Comparison of ENCODE assay signal across 8 mouse cellular contexts in the genomic region with DNA sequence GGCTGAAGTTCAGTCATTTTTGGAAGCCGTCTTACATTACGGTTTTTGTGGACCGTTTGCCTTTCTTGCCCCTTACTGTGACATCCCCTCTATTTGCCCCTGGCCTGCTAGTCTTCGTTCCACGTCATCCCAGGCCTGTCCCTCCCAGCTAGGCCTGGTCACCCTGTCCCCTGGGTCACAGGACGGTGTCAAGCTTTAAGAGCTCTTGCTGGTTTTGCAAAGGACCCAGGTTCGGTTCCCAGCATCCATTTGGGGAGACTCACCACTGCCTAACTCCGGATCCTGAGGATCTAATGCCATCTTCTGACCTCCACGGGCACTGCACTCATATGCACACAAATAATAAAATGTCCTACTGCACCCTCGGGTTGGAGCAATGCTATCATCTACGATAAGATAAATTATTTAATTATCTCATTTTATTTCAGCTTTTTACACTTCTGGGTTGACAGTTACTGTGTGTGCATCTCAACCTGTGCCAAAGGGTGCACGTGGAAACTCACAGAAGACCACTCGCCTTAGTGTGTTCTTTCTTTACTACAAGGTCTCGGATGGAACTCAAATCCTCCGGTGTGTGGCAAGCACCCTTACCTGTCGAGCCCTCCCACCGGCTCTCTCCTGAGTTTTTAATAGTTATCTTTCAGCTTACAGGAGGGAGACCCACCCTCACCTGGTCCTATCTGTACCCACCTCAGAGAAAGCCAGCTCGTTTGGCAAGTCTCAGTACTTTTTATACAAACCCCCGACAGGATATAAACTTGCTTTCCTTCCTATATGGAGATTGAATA. TPM values are rescaled to one million over a fixed set of nuclear protein-coding genes. Genes with fewer than 3 reads are reported as not detected.
DNase-seq lines count a peak whose midpoint lies in the region; ATAC-seq and TF ChIP-seq lines count a peak whose summit lies in the region.

No protein-coding gene starts in this region.

- DNase-seq in heart, postnatal 36 days = no peak
- no peak for DNase-seq in embryo, embryonic 10.5 days (ENCODE audit: low spot score)
- no peak for DNase-seq in adrenal gland, postnatal 36 days
- no peak for DNase-seq in right cerebral cortex, postnatal 36 days (ENCODE audit: low spot score in 2 of 2)

- peak overlapping the region; percentile 20; the same call in 1 of the 2 replicates for H3K9ac ChIP-seq in heart, embryonic 15.5 days
- H3K9ac ChIP-seq in hindbrain, embryonic 13.5 days = 0 out of 2 replicates have a peak overlapping the region, but pooled peaks have one; percentile 39
- no peak overlapping the region for H3K9ac ChIP-seq in midbrain, embryonic 12.5 days (replicated peaks)

- H3K27ac ChIP-seq in heart, embryonic 15.5 days = peak overlapping the region; percentile 90
- H3K27ac ChIP-seq in bone marrow macrophage, adult 2 months (ENCODE audit: insufficient read depth, low read depth, low read length) = peak overlapping the region; percentile 43
- H3K27ac ChIP-seq in hindbrain, embryonic 13.5 days = peak overlapping the region; percentile 73
- H3K27ac ChIP-seq in midbrain, embryonic 12.5 days (replicated peaks) = peak overlapping the region; percentile 58

- no peak for TF ChIP-seq POLR2A in bone marrow macrophage, adult 2 months (IDR thresholded peaks at IDR 0.05; ENCODE audit: borderline replicate concordance, low read depth, low read length)

- 0 out of 2 replicates have a peak, but pooled peaks have one; percentile 12 for TF ChIP-seq CTCF in bone marrow macrophage, adult 2 months (IDR thresholded peaks at IDR 0.05; ENCODE audit: low read depth, low read length)

- 86% methylated on average over 19 of the region's 19 CpGs for WGBS in heart, embryonic 15.5 days
- 87% methylated on average over 19 of the region's 19 CpGs for WGBS in hindbrain, embryonic 13.5 days
- WGBS in midbrain, embryonic 12.5 days = 84% methylated on average over 19 of the region's 19 CpGs

- no peaks in the 10 kb centered on the region for H3K27me3 ChIP-seq in heart, embryonic 15.5 days
- H3K27me3 ChIP-seq in hindbrain, embryonic 13.5 days = no peaks in the 10 kb centered on the region
- no peaks in the 10 kb centered on the region for H3K27me3 ChIP-seq in midbrain, embryonic 12.5 days

- no peak for ATAC-seq in heart, embryonic 15.5 days (replicated peaks; ENCODE audit: insufficient number of reproducible peaks, insufficient read depth, low FRiP score, low read depth)
- ATAC-seq in hindbrain, embryonic 13.5 days (ENCODE audit: low FRiP score) = peak; percentile 22; the same call in 1 of the 2 replicates
- ATAC-seq in midbrain, embryonic 12.5 days (ENCODE audit: low FRiP score, low read depth) = peak; percentile 39

- H3K9me3 ChIP-seq in heart, embryonic 15.5 days (replicated peaks) = no peaks in the 10 kb centered on the region
- H3K9me3 ChIP-seq in hindbrain, embryonic 13.5 days = no peaks in the 10 kb centered on the region
- no peaks in the 10 kb centered on the region for H3K9me3 ChIP-seq in midbrain, embryonic 12.5 days

- H3K4me1 ChIP-seq in heart, embryonic 15.5 days (replicated peaks) = peaks cover 23% of the 10 kb centered on the region
- peaks cover 30% of the 10 kb centered on the region for H3K4me1 ChIP-seq in bone marrow macrophage, adult 2 months (ENCODE audit: control insufficient read depth, insufficient read depth, low read length)
- H3K4me1 ChIP-seq in hindbrain, embryonic 13.5 days (replicated peaks) = peaks cover 41% of the 10 kb centered on the region
- H3K4me1 ChIP-seq in midbrain, embryonic 12.5 days = peaks cover 31% of the 10 kb centered on the region

- H3K4me3 ChIP-seq in heart, embryonic 15.5 days = peak overlapping the region; percentile 85
- no peak overlapping the region for H3K4me3 ChIP-seq in bone marrow macrophage, adult 2 months (ENCODE audit: insufficient read depth, low read length)
- peak overlapping the region; percentile 93 for H3K4me3 ChIP-seq in hindbrain, embryonic 13.5 days
- H3K4me3 ChIP-seq in midbrain, embryonic 12.5 days = peak overlapping the region; percentile 64

- H3K36me3 ChIP-seq in heart, embryonic 15.5 days = peaks cover 12% of the 10 kb centered on the region; the same call in 1 of the 2 replicates
- H3K36me3 ChIP-seq in hindbrain, embryonic 13.5 days = peaks cover 20% of the 10 kb centered on the region
- peaks cover 13% of the 10 kb centered on the region for H3K36me3 ChIP-seq in midbrain, embryonic 12.5 days

- H3K4me2 ChIP-seq in heart, embryonic 15.5 days = peak overlapping the region; percentile 75
- H3K4me2 ChIP-seq in hindbrain, embryonic 13.5 days = peak overlapping the region; percentile 80
- H3K4me2 ChIP-seq in midbrain, embryonic 12.5 days (replicated peaks) = peak overlapping the region; percentile 72

- intact Hi-C loops in heart, postnatal 36 days (cut with DNase I) = no loop called here

RNA-seq across cellular contexts. Expression of a gene that starts 3.9 kb away (rescaled TPM):
- polyA plus RNA-seq in heart, embryonic 15.5 days (2015; fragmentation: Nextera tagmentation; extraction: Ambion mirVana) = 287 and 319 TPM in 2 replicates
- 100 to 1,000 TPM; 247 to 253 TPM for total RNA-seq in heart, postnatal 36 days (2021)
- polyA plus RNA-seq in bone marrow macrophage, adult 2 months (2012; ENCODE audit: insufficient read depth, insufficient read length, missing spikeins) = 92.2 and 96.0 TPM in 2 replicates
- polyA plus RNA-seq in hindbrain, embryonic 13.5 days (2015; fragmentation: Nextera tagmentation; extraction: Ambion mirVana) = 359 and 380 TPM in 2 replicates
- 355 and 357 TPM in 2 replicates for polyA plus RNA-seq in midbrain, embryonic 12.5 days (2016; fragmentation: Nextera tagmentation; extraction: Ambion mirVana)
- 100 to 1,000 TPM; 283 to 288 TPM for total RNA-seq in adrenal gland, postnatal 36 days (2021)

RNA-seq across cellular contexts. Expression of a gene that starts 4.0 kb away (rescaled TPM):
- 2.0 and 2.6 TPM in 2 replicates for polyA plus RNA-seq in heart, embryonic 15.5 days (2015; fragmentation: Nextera tagmentation; extraction: Ambion mirVana)
- total RNA-seq in heart, postnatal 36 days (2021) = under 1 TPM in 1 of 2 experiments, not detected in 1; 0.25 TPM
- not detected in 2 replicates for polyA plus RNA-seq in bone marrow macrophage, adult 2 months (2012; ENCODE audit: insufficient read depth, insufficient read length, missing spikeins)
- polyA plus RNA-seq in hindbrain, embryonic 13.5 days (2015; fragmentation: Nextera tagmentation; extraction: Ambion mirVana) = 0.22 and 0.38 TPM in 2 replicates
- 0.66 TPM in 1 of 2 replicates, not detected in the other for polyA plus RNA-seq in midbrain, embryonic 12.5 days (2016; fragmentation: Nextera tagmentation; extraction: Ambion mirVana)
- under 1 TPM in 1 of 2 experiments, not detected in 1; 0.50 TPM for total RNA-seq in adrenal gland, postnatal 36 days (2021)

RNA-seq across cellular contexts. Expression of a gene that starts 56.6 kb away (rescaled TPM):
- 10.7 and 15.3 TPM in 2 replicates for polyA plus RNA-seq in heart, embryonic 15.5 days (2015; fragmentation: Nextera tagmentation; extraction: Ambion mirVana)
- 10 to 100 TPM; 13.7 to 19.6 TPM for total RNA-seq in heart, postnatal 36 days (2021)
- polyA plus RNA-seq in bone marrow macrophage, adult 2 months (2012; ENCODE audit: insufficient read depth, insufficient read length, missing spikeins) = 8.7 TPM in 2 replicates
- polyA plus RNA-seq in hindbrain, embryonic 13.5 days (2015; fragmentation: Nextera tagmentation; extraction: Ambion mirVana) = 29.0 and 29.5 TPM in 2 replicates
- 21.2 and 22.1 TPM in 2 replicates for polyA plus RNA-seq in midbrain, embryonic 12.5 days (2016; fragmentation: Nextera tagmentation; extraction: Ambion mirVana)
- 10 to 100 TPM; 42.6 to 82.9 TPM for total RNA-seq in adrenal gland, postnatal 36 days (2021)
